Mouse (Mus musculus): ENCODE measurements around the gene Cwc25.

DNA sequence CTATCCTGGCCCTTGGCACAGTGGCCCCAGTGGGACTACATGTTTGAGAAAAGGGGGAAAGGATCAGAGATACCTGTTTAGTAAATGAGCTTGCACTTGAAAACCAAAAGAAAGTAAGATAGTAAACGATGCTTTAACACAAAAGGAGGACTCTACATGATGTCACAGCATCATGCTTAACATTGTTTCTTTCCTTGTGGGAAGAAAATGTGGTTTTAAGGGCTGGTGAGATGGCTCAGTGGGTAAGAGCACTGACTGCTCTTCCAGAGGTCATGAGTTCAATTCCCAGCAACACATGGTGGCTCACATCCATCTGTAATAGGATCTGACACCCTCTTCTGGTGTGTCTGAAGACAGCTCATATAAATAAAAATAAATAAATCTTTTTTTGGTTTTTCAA, 8.2 kb downstream of the Cwc25 start:
- no peak for TF ChIP-seq GATA1 (IDR thresholded peaks at IDR 0.05; ENCODE audit: low read length)
- no peak for TF ChIP-seq TAL1 (IDR thresholded peaks at IDR 0.05; ENCODE audit: low read length)

All from erythroblast, embryonic 14.5 days (primary cell).